Mouse (Mus musculus) embryonic facial prominence, embryonic 10.5 days (tissue): ENCODE data around the gene Hist1h2ad. TPM values are rescaled to one million over a fixed set of nuclear protein-coding genes. Genes with fewer than 3 reads are reported as not detected.
A peak's percentile ranks its signal among the peaks of the same experiment; 100 is the strongest.
"Not testable (repeated sequence)": the region's sequence is repeated elsewhere in the genome, so short reads cannot be mapped to it uniquely, and the experiment has no call there.

Experiments
- DNase-seq: peaks from one replicate; pipeline ENCODE4 v3.0.0-alpha.2; 2017; ENCODE audit warnings: low spot score
- H3K27ac ChIP-seq: fragments of 300-500 bp; sonication (generic); replicated peaks from 2 replicates; pipeline ENCODE4 v1.5.1; 2016; ENCODE audit warnings: mild to moderate bottlenecking
- H3K27me3 ChIP-seq: fragments of 300-500 bp; sonication (generic); replicated peaks from 2 replicates; pipeline ENCODE4 v1.6.1; 2016; ENCODE audit warnings: low read depth, mild to moderate bottlenecking; ENCODE audit not compliant: poor library complexity, severe bottlenecking
- H3K36me3 ChIP-seq: fragments of 300-500 bp; sonication (generic); replicated peaks from 2 replicates; pipeline ENCODE4 v1.6.1; 2016; ENCODE audit warnings: mild to moderate bottlenecking, moderate library complexity
- H3K4me1 ChIP-seq: fragments of 300-500 bp; sonication (generic); 2 replicates; pipeline ENCODE4 v1.6.1; 2016
- H3K4me3 ChIP-seq: fragments of 300-500 bp; sonication (generic); 2 replicates; pipeline ENCODE4 v1.5.1; 2016; ENCODE audit warnings: mild to moderate bottlenecking, moderate library complexity
- H3K9me3 ChIP-seq: fragments of 300-500 bp; sonication (generic); 2 replicates; pipeline ENCODE4 v1.6.1; 2016; ENCODE audit warnings: mild to moderate bottlenecking
- WGBS: fragments of 180-500 bp; shearing (Covaris S2); methylation state at CpG from one replicate; pipeline ENCODE4 v1.1.7; 2016; 5-methylcytosine and 5-hydroxymethylcytosine counted together
- polyA plus RNA-seq: library from polyadenylated mRNA; unstranded; fragments of >200 nt; fragmentation: Nextera tagmentation; extraction: Ambion mirVana; gene quantifications from 2 replicates; pipeline ENCODE4 v1.2.1, GENCODE M21; 2016

Gene Hist1h2ad
- polyA plus RNA-seq, 1 experiment from 2014 or later, result 3.8 TPM

DNA sequence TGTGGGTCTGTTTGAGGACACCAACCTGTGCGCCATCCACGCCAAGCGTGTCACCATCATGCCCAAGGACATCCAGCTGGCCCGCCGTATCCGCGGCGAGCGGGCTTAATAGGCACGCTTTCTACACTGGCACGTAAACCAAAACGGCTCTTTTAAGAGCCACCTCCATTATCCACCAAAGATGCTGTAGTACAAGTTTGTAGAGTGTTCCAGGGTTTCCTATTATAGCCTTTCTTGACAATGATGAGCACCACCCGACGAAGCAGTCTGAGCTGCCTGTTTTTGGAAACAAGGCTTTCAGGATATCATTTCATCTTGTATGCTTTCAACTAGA lies 29.4 kb upstream of the Hist1h2ad start:
- peak overlapping the region; percentile 94 for H3K27ac ChIP-seq
- WGBS, result 0% methylated on average over 14 of the region's 14 CpGs
- peaks cover 20% of the 10 kb centered on the region for H3K4me1 ChIP-seq
- H3K4me3 ChIP-seq, result peak overlapping the region; percentile 62
- not testable (repeated sequence) for H3K36me3 ChIP-seq, H3K9me3 ChIP-seq, DNase-seq, H3K27me3 ChIP-seq

DNA sequence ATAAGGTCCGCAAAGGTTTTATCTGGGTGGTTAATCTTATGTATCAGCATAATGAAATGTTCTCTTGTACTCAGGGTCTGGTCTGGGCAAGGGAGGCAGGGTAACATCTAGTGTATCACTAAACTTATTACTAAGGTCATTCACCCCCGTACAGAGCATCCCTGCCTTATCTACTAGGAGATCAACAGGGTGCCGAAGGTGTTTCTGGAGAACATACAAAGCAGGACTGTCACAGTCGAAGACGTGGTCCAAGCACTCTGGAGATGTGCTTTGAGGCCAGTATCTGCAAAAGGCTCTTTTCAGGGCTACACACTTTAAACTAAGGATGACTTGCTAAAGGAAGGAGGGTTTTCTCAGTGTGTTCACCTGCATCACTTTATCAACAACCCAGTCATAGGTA lies 27.5 kb upstream of the Hist1h2ad start:
- Histone ChIP-seq H3K9me3 (no peaks in the 10 kb centered on the region), H3K27ac (peak overlapping the region; percentile 75), H3K36me3 (no peaks in the 10 kb centered on the region), H3K4me1 (peaks cover 25% of the 10 kb centered on the region), H3K27me3 (no peaks in the 10 kb centered on the region), H3K4me3 (0 out of 2 replicates have a peak overlapping the region, but pooled peaks have one; percentile 3)
- WGBS, result 77% methylated on average over 5 of the region's 5 CpGs
- DNase-seq, result no peak

DNA sequence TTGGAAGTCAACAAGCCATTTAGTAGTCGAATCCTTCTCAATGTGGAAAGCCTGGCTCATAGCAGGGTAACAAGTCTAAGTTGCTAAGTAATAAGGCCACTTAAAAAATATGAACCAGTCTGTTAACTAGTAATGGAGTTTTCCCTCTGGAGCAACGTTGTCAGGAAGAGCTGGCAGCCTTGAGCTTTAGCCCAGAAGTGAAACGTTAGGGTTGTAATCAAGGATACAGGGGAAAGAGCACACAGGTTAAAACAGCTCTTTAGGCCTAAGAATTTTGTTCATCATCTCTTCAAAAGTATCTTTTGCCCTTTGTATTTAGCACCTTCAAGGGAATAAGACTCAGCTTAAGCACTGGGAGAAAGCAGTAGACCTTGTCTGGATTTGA lies 23.4 kb upstream of the Hist1h2ad start:
- Histone ChIP-seq H3K4me3 (peak overlapping the region; percentile 59), H3K27ac (peak overlapping the region; percentile 96), H3K9me3 (no peaks in the 10 kb centered on the region), H3K4me1 (peaks cover 35% of the 10 kb centered on the region), H3K27me3 (no peaks in the 10 kb centered on the region), H3K36me3 (no peaks in the 10 kb centered on the region)
- peak; percentile 34 for DNase-seq
- 12% methylated on average over 3 of the region's 3 CpGs for WGBS

DNA sequence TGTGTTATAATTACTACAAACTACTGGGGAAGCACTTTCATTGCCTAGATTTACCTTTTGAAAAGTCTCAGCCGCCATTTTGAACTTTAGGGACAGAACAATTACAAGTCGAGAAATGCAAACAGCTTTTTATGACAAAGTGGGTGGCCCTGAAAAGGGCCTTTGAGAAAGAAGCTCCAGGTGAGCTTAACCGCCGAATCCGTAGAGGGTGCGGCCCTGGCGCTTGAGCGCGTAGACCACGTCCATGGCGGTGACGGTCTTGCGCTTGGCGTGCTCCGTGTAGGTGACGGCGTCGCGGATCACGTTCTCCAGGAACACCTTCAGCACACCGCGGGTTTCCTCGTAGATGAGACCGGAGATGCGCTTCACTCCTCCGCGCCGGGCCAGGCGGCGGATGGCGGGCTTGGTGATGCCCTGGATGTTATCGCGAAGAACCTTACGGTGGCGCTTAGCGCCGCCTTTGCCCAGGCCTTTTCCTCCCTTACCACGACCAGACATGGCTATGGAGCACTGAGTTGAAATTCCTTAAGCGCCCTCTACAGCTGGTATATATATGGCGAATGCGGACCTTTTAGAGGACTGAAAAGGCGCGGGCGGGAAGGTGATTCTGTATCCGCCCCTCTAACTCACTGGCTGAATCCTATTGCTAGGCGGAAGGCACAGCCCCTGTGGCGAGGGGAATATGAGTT lies 22.9 kb upstream of the Hist1h2ad start, which contains the start of gene Hist1h4f:
Hist1h4f (minus strand) TSS at position 503 of the 689 bp plus-strand sequence.
- DNase-seq, result peak; percentile 93
- H3K9me3 ChIP-seq, H3K27me3 ChIP-seq, H3K36me3 ChIP-seq: not testable (repeated sequence)
- under 1% methylated on average over 47 of the region's 47 CpGs for WGBS
- Histone ChIP-seq H3K4me1 (peaks cover 31% of the 10 kb centered on the region), H3K4me3 (peak within 1 kb of the TSS; percentile 59), H3K27ac (peak within 1 kb of the TSS; percentile 96)

DNA sequence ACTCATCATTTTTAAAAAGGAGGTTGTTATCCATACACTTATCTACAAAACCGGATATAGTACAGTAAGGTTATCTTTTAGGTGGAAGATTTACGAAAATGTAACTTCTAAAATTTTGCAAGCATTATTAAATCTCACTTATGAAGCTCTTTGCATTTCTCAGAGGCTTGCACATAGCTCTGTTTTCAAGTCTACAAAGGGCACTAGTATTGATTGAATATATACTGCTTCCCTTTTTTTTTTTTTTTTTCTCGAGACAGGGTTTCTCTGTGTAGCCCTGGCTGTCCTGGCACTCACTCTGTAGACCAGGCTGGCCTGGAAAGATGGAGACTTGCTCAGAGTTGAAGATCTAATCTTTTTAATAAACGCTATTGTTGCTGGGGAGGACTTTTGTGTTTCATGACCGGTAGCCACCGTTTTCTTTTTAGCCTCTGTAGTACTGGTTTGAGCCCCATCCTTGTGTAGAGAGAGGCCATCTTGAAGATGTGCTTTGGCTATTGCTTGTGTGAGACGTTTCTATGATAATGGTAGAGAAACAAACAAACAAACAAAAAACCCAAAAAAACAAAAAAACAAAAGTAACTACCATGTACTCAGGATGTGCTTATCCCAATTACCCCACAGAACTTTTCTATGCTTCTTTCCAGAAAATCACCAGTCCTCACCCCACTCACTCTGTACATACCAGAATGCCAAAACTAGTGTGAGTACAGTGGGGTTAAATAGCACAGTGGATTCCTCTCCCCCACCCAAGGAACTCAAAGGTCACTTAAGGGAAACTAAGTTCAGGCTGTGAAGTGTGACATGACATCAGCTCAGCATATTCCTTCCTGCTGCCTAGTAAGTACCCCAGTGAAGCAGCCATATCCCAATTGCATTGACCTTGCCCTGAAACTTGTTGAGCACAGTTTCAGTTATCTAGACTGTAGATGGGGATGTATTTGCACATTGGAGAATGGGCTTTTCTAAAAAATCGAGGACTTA lies 22.0 kb upstream of the Hist1h2ad start:
- WGBS, result 61% methylated on average over 8 of the region's 8 CpGs
- peak overlapping the region; percentile 96 for H3K27ac ChIP-seq
- no peaks in the 10 kb centered on the region for H3K36me3 ChIP-seq
- no peaks in the 10 kb centered on the region for H3K27me3 ChIP-seq
- no peaks in the 10 kb centered on the region for H3K9me3 ChIP-seq
- peaks cover 32% of the 10 kb centered on the region for H3K4me1 ChIP-seq
- DNase-seq, result no peak
- peak overlapping the region; percentile 59 for H3K4me3 ChIP-seq

DNA sequence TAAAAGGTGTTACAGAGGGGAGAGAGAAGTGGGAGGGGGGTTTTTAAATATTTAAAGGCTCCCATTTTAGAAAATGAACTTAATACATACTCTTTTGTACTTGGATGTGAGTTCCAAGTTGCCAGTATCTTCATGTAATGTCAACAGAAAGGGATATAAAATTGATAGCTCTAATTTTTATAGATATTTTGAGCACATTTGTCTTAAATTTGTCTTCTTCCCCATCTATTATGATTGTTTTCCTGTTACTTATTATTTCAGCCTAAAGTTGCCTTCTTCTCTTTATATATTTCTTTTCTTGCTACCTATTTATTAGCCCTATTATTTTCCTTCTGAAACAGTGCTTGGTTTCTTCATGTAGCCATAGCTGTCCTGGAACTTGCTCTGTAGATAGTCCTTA lies 21.2 kb upstream of the Hist1h2ad start, which contains the start of gene Hist1h1d:
Hist1h1d (plus strand) TSS at position 301 of the 400 bp plus-strand sequence.
- H3K4me1 ChIP-seq, result peaks cover 32% of the 10 kb centered on the region
- H3K36me3 ChIP-seq, result no peaks in the 10 kb centered on the region
- DNase-seq, result no peak
- H3K27ac ChIP-seq, result peak within 1 kb of the TSS; percentile 96
- H3K27me3 ChIP-seq, result no peaks in the 10 kb centered on the region
- no peaks in the 10 kb centered on the region for H3K9me3 ChIP-seq
- H3K4me3 ChIP-seq, result peak within 1 kb of the TSS; percentile 69; the same call in 1 of the 2 replicates

DNA sequence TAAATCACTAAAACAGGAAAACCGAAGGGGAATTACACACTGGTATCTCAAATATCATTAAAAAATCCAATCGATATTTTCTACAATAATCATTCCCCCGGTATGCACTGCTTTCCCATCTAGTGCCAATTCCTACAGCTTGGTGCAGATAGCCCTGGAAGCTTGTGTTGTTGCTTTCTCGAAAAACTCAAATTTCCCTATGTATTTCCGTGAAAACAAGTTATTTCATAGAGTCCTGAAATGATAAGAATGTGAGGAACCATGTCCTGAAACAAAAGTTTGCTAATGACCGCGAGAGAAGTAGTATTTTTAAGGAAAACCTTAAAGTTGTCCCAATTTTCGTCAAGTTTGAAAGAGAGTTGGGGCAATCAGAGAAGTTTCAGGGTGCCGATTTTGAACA lies 19.8 kb upstream of the Hist1h2ad start:
- WGBS, result 25% methylated on average over 9 of the region's 9 CpGs
- H3K4me3 ChIP-seq, result peak overlapping the region; percentile 69
- H3K27me3 ChIP-seq, result no peaks in the 10 kb centered on the region
- H3K36me3 ChIP-seq, result no peaks in the 10 kb centered on the region
- DNase-seq, result no peak
- peaks cover 28% of the 10 kb centered on the region for H3K4me1 ChIP-seq
- H3K9me3 ChIP-seq, result no peaks in the 10 kb centered on the region
- peak overlapping the region; percentile 96 for H3K27ac ChIP-seq

DNA sequence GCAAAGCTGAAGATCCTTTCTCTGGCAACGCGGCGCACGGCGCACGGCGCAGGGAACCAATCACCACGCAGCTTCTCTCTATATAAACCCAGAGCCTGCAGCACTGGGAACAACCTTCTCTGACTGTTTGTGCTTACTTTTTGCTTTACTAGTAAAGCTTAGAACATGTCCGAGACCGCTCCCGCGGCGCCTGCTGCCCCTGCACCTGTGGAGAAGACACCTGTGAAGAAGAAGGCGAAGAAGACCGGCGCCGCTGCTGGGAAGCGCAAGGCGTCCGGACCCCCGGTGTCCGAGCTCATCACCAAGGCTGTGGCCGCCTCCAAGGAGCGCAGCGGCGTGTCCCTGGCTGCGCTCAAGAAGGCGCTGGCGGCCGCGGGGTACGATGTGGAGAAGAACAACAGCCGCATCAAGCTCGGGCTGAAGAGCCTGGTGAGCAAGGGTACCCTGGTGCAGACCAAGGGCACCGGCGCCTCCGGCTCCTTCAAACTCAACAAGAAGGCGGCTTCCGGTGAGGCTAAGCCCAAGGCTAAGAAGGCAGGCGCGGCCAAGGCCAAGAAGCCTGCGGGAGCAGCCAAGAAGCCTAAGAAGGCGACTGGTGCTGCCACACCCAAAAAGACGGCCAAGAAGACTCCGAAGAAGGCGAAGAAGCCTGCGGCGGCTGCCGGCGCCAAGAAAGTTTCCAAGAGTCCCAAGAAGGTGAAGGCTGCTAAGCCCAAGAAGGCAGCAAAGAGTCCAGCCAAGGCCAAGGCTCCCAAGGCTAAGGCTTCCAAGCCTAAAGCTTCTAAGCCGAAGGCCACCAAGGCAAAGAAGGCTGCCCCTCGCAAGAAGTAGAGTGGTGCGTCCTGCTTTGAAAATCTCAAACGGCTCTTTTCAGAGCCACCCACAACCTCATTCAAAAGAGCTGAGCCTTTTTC lies 19.0 kb upstream of the Hist1h2ad start:
- peak overlapping the region; percentile 69 for H3K4me3 ChIP-seq
- H3K27ac ChIP-seq, result peak overlapping the region; percentile 96
- DNase-seq, result peak; percentile 89
- H3K4me1 ChIP-seq, result peaks cover 28% of the 10 kb centered on the region
- under 1% methylated on average over 54 of the region's 54 CpGs for WGBS
- no peaks in the 10 kb centered on the region for H3K9me3 ChIP-seq
- no peaks in the 10 kb centered on the region for H3K36me3 ChIP-seq
- H3K27me3 ChIP-seq, result no peaks in the 10 kb centered on the region

DNA sequence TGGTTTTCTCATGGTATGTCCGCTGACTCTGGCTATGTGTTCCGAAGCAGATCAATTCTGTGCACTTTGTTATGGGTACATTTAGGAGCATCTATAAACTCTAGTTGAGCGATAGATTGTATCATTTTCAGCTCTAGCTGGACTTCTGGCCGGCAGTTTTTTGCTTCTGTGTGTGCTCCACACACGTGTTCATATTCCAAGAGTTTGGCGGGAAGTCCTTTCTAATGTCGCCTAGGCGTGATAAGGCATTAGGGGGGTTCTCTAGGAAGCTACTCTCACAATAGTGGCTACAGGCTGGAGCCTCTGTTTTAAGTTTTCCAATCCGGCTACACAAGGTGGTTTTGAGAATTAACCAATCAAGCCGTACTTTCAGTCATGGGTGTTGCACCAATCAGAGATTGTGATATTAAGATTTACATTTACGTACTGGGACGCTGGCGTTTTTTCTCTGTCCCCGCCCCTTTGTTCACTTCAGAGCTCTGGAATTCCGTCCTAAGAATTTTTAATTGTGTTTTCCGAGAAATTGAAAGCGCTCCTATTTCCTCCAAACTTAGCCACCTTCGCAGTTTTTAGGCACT lies 18.3 kb upstream of the Hist1h2ad start:
- under 1% methylated on average over 18 of the region's 18 CpGs for WGBS
- peak overlapping the region; percentile 96 for H3K27ac ChIP-seq
- H3K27me3 ChIP-seq, result no peaks in the 10 kb centered on the region
- peak overlapping the region; percentile 69 for H3K4me3 ChIP-seq
- no peaks in the 10 kb centered on the region for H3K9me3 ChIP-seq
- peak; percentile 79 for DNase-seq
- peaks cover 25% of the 10 kb centered on the region for H3K4me1 ChIP-seq
- no peaks in the 10 kb centered on the region for H3K36me3 ChIP-seq

DNA sequence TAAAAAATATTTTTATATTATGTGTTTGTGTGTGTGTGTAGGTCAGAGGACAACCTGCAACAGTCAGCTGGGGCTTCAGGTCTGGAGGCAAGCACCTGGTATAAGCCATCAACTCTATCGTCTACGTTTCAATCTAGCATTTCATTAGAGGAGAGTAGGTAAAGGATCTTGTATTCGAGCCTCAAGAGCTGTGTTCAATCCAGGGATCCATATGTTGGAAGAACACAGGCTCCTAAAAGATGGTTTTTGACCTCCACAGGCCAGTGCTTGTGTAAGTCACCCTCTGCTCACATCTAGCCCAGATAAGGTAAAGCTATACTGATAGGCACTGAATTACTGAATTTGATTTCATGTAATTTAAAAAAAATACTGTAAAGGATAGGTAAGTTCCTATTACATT lies 17.3 kb upstream of the Hist1h2ad start:
- Histone ChIP-seq H3K36me3 (no peaks in the 10 kb centered on the region), H3K4me3 (peak overlapping the region; percentile 69), H3K27me3 (no peaks in the 10 kb centered on the region), H3K27ac (peak overlapping the region; percentile 96), H3K4me1 (peaks cover 22% of the 10 kb centered on the region), H3K9me3 (no peaks in the 10 kb centered on the region)
- no peak for DNase-seq
- 65% methylated on average over 3 of the region's 3 CpGs for WGBS

DNA sequence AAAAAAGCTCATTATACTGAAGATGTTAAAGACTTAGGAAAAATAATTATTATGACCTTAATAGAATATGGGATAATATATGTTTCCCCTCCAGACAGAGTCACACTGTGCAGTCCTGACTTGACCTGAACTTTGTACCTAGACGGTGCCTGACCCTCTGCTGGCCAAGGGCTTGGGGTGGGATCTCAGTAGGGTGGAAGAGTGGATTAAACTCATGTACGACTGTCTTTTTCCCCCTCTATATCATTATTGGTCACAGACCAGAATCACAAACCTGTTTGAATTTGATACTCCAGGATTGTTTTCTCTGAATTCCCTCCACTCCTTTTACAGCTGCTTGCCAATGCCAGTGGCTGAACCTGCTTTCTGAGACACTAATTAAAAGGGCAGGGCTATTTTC lies 13.5 kb upstream of the Hist1h2ad start:
- 21% methylated on average over 2 of the region's 2 CpGs for WGBS
- peak overlapping the region; percentile 71 for H3K27ac ChIP-seq
- not testable (repeated sequence) for DNase-seq, H3K27me3 ChIP-seq, H3K4me1 ChIP-seq, H3K9me3 ChIP-seq, H3K36me3 ChIP-seq
- peak overlapping the region; percentile 33; the same call in 1 of the 2 replicates for H3K4me3 ChIP-seq

DNA sequence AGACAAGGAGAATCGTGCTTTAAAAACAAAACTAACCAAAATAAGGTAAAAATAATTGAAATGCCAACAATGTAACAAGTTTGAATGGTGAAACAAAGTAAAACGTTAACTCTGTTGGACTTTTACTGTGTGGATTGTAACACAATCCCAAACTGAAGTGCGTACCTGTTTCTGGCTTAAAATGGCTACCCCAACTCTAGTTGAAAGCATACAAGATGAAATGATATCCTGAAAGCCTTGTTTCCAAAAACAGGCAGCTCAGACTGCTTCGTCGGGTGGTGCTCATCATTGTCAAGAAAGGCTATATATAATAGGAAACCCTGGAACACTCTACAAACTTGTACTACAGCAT lies 12.7 kb upstream of the Hist1h2ad start:
- not testable (repeated sequence) for H3K9me3 ChIP-seq, DNase-seq, H3K27me3 ChIP-seq, H3K36me3 ChIP-seq, H3K4me1 ChIP-seq
- H3K4me3 ChIP-seq, result peak overlapping the region; percentile 55
- 0% methylated on average over 2 of the region's 5 CpGs for WGBS
- peak overlapping the region; percentile 98 for H3K27ac ChIP-seq
